ENCODE assay signal across 9 mouse cellular contexts in genomic region chr2:33658602-33659287, GRCm38 (mm10). TPM values are rescaled to one million over a fixed set of nuclear protein-coding genes. Genes with fewer than 3 reads are reported as not detected.
DNase-seq lines count a peak whose midpoint lies in the region; ATAC-seq and TF ChIP-seq lines count a peak whose summit lies in the region.
"Had no signal": no experiment of that assay in that cellular context is flagged by ENCODE, and none has a peak within 500 bp of the region (broad histone marks: within the 10 kb centered on the region; RNA-seq: fewer than 3 reads in every experiment).

No protein-coding gene starts in this region.

- WGBS in heart, embryonic 13.5 days: 44% methylated on average over 12 of the region's 12 CpGs
- WGBS in hindbrain, embryonic 14.5 days: 47% methylated on average over 11 of the region's 12 CpGs
- 49% methylated on average over 12 of the region's 12 CpGs for WGBS in midbrain, embryonic 12.5 days
- WGBS in cerebellum, adult 2 months: 53% methylated on average over 12 of the region's 12 CpGs

- DNase-seq in heart, adult 11 months: no peak
- no peak for DNase-seq in hindbrain, embryonic 14.5 days (ENCODE audit: low spot score)
- DNase-seq in cerebellum, adult 18-20 months: no peak
- DNase-seq in cerebellum, adult 2 months: no peak
- DNase-seq in layer of hippocampus, adult 11-12 months (ENCODE audit: low spot score): no peak
- DNase-seq: cerebellum, adult 9-10 months had no signal

- H3K9ac ChIP-seq in heart, embryonic 13.5 days: peak overlapping the region; percentile 48; the same call in 1 of the 2 replicates
- H3K9ac ChIP-seq in hindbrain, embryonic 14.5 days: peak overlapping the region; percentile 0; the same call in 1 of the 2 replicates
- 0 out of 2 replicates have a peak overlapping the region, but pooled peaks have one; percentile 34 for H3K9ac ChIP-seq in midbrain, embryonic 12.5 days (replicated peaks)

- peaks cover 4% of the 10 kb centered on the region; the same call in 1 of the 2 replicates for H3K27me3 ChIP-seq in heart, embryonic 13.5 days (replicated peaks)
- no peaks in the 10 kb centered on the region for H3K27me3 ChIP-seq in hindbrain, embryonic 14.5 days (ENCODE audit: control insufficient read depth, insufficient read depth, low read length)
- peaks cover 8% of the 10 kb centered on the region; the same call in 1 of the 2 replicates for H3K27me3 ChIP-seq in midbrain, embryonic 12.5 days
- H3K27me3 ChIP-seq in cerebellum, adult 2 months (ENCODE audit: control insufficient read depth, insufficient read depth, low read length): no peaks in the 10 kb centered on the region

- no peak overlapping the region for H3K27ac ChIP-seq in heart, embryonic 13.5 days (replicated peaks)
- H3K27ac ChIP-seq in bone marrow macrophage, adult 2 months (ENCODE audit: insufficient read depth, low read depth, low read length): no peak overlapping the region
- H3K27ac ChIP-seq in hindbrain, embryonic 14.5 days: no peak overlapping the region
- H3K27ac ChIP-seq in midbrain, embryonic 12.5 days (replicated peaks): no peak overlapping the region
- no peak overlapping the region for H3K27ac ChIP-seq in cerebellum, adult 2 months (ENCODE audit: insufficient read depth, low read length)

- H3K4me2 ChIP-seq in heart, embryonic 13.5 days: peak overlapping the region; percentile 61
- peak overlapping the region; percentile 31; the same call in 1 of the 2 replicates for H3K4me2 ChIP-seq in hindbrain, embryonic 14.5 days (replicated peaks)
- peak overlapping the region; percentile 40 for H3K4me2 ChIP-seq in midbrain, embryonic 12.5 days (replicated peaks)

- no peak for TF ChIP-seq CTCF in bone marrow macrophage, adult 2 months (IDR thresholded peaks at IDR 0.05; ENCODE audit: low read depth, low read length)
- TF ChIP-seq CTCF in cerebellum, adult 2 months (IDR thresholded peaks at IDR 0.05; ENCODE audit: borderline replicate concordance, insufficient read depth, low read depth, low read length): no peak

- no peaks in the 10 kb centered on the region for H3K36me3 ChIP-seq in heart, embryonic 13.5 days
- H3K36me3 ChIP-seq in hindbrain, embryonic 14.5 days (replicated peaks; ENCODE audit: control insufficient read depth, insufficient read depth): no peaks in the 10 kb centered on the region
- H3K36me3 ChIP-seq in midbrain, embryonic 12.5 days: no peaks in the 10 kb centered on the region

- H3K4me1 ChIP-seq in heart, embryonic 13.5 days: peaks cover 4% of the 10 kb centered on the region
- H3K4me1 ChIP-seq in bone marrow macrophage, adult 2 months (ENCODE audit: control insufficient read depth, insufficient read depth, low read length): no peaks in the 10 kb centered on the region
- H3K4me1 ChIP-seq in hindbrain, embryonic 14.5 days (replicated peaks; ENCODE audit: control insufficient read depth, insufficient read depth, low read length): no peaks in the 10 kb centered on the region
- H3K4me1 ChIP-seq in midbrain, embryonic 12.5 days: 0 out of 2 replicates have a peak, but pooled peaks cover 4% of the 10 kb centered on the region
- no peaks in the 10 kb centered on the region for H3K4me1 ChIP-seq in cerebellum, adult 2 months (ENCODE audit: control insufficient read depth, insufficient read depth, low read length)

- TF ChIP-seq POLR2A in bone marrow macrophage, adult 2 months (IDR thresholded peaks at IDR 0.05; ENCODE audit: borderline replicate concordance, low read depth, low read length): no peak
- TF ChIP-seq POLR2A in cerebellum, adult 2 months (IDR thresholded peaks at IDR 0.05; ENCODE audit: borderline replicate concordance, insufficient read depth, low read length): no peak

- H3K9me3 ChIP-seq in heart, embryonic 13.5 days: no peaks in the 10 kb centered on the region
- no peaks in the 10 kb centered on the region for H3K9me3 ChIP-seq in hindbrain, embryonic 14.5 days (ENCODE audit: control insufficient read depth, low read length)
- no peaks in the 10 kb centered on the region for H3K9me3 ChIP-seq in midbrain, embryonic 12.5 days

- no peak for ATAC-seq in heart, embryonic 13.5 days (ENCODE audit: extremely low read depth, insufficient number of reproducible peaks, low FRiP score, low TSS enrichment)
- ATAC-seq in hindbrain, embryonic 14.5 days (ENCODE audit: low FRiP score): no peak
- ATAC-seq in midbrain, embryonic 12.5 days (ENCODE audit: low FRiP score, low read depth): no peak

- peak overlapping the region; percentile 29 for H3K4me3 ChIP-seq in heart, embryonic 13.5 days
- H3K4me3 ChIP-seq in bone marrow macrophage, adult 2 months (ENCODE audit: insufficient read depth, low read length): peak overlapping the region; percentile 4; the same call in 1 of the 2 replicates
- H3K4me3 ChIP-seq in hindbrain, embryonic 14.5 days (replicated peaks; ENCODE audit: low read length): no peak overlapping the region
- no peak overlapping the region for H3K4me3 ChIP-seq in midbrain, embryonic 12.5 days
- no peak overlapping the region for H3K4me3 ChIP-seq in cerebellum, adult 2 months (replicated peaks; ENCODE audit: insufficient read depth, low read depth, low read length)

RNA-seq across cellular contexts. Expression of gene Lmx1b, which starts 18.4 kb away (rescaled TPM):
- polyA plus RNA-seq in heart, embryonic 13.5 days (2015; fragmentation: Nextera tagmentation; extraction: Ambion mirVana): not detected in 2 replicates
- polyA plus RNA-seq in bone marrow macrophage, adult 2 months (2012; ENCODE audit: insufficient read depth, insufficient read length, missing spikeins): not detected in 2 replicates
- polyA plus RNA-seq in hindbrain, embryonic 14.5 days (2014; fragmentation: Nextera tagmentation; extraction: Ambion mirVana): 6.7 and 8.7 TPM in 2 replicates
- 2.3 and 2.8 TPM in 2 replicates for polyA plus RNA-seq in midbrain, embryonic 12.5 days (2016; fragmentation: Nextera tagmentation; extraction: Ambion mirVana)
- polyA plus RNA-seq in cerebellum, adult 2 months (2012; rRNA removed): 0.84 and 0.93 TPM in 2 replicates

Comparison
In these comparisons a context has a peak if more than half of its experiments do, and no peak if none do; other contexts are left out.
1. H3K4me3 ChIP-seq: peak in heart, embryonic 13.5 days (single experiment) and bone marrow macrophage, adult 2 months (single experiment); none in hindbrain, embryonic 14.5 days (single experiment), midbrain, embryonic 12.5 days (single experiment) and cerebellum, adult 2 months (single experiment).
2. Peak in every context shown above with its lines, with median percentiles within 50 percentile points of each other: H3K4me2 ChIP-seq and H3K9ac ChIP-seq.